Mouse (Mus musculus) embryonic fibroblast, embryonic 13.5 days (primary cell): ENCODE measurements around the gene Cnpy2. TPM values are rescaled to one million over a fixed set of nuclear protein-coding genes. Genes with fewer than 3 reads are reported as not detected.

Experiments used
- H3K27ac ChIP-seq: 2 replicates; pipeline ENCODE4 v1.5.1; 2012; ENCODE audit warnings: low read length, control low read depth, inconsistent platforms; ENCODE audit not compliant: insufficient read depth
- H3K4me1 ChIP-seq: 2 replicates; pipeline ENCODE4 v1.6.1; 2011; ENCODE audit warnings: low read length; ENCODE audit not compliant: control insufficient read depth, insufficient read depth
- H3K4me3 ChIP-seq: 2 replicates; pipeline ENCODE4 v1.5.1; 2011; ENCODE audit warnings: mild to moderate bottlenecking, control low read depth, low read length; ENCODE audit not compliant: insufficient read depth
- CTCF ChIP-seq: IDR thresholded peaks from 2 replicates; pipeline ENCODE4 v1.5.1; 2011; ENCODE audit warnings: mild to moderate bottlenecking, control low read depth, low read length, moderate library complexity, borderline replicate concordance; ENCODE audit not compliant: insufficient read depth
- POLR2A ChIP-seq: IDR thresholded peaks from 2 replicates; pipeline ENCODE4 v1.6.1; 2011; ENCODE audit warnings: low read depth, mild to moderate bottlenecking, control low read depth, low read length, moderate library complexity
- polyA plus RNA-seq: library from polyadenylated mRNA; stranded (reverse); fragments of >200 nt; gene quantifications from 2 replicates; pipeline ENCODE4 v1.2.4, GENCODE M21; 2011; ENCODE audit warnings: low read depth; ENCODE audit not compliant: missing spikeins, insufficient read length

Cnpy2 gene
- polyA plus RNA-seq, 1 experiment = 145 TPM

- Histone ChIP-seq H3K4me1 (no peaks in the 10 kb centered on the region), H3K4me3 (no peak overlapping the region), H3K27ac (no peak overlapping the region)
- TF ChIP-seq CTCF = no peak
- TF ChIP-seq POLR2A = no peak
Measured at GRCm38 (mm10) chr10:128296370-128297090, 25.7 kb upstream of the Cnpy2 start.

- H3K27ac ChIP-seq = no peak overlapping the region
- TF ChIP-seq POLR2A (no peak), CTCF (no peak)
- H3K4me3 ChIP-seq = no peak overlapping the region
- peaks cover 1% of the 10 kb centered on the region; the same call in 1 of the 2 replicates for H3K4me1 ChIP-seq
Measured at GRCm38 (mm10) chr10:128297221-128297620, 25.0 kb upstream of the Cnpy2 start.

- H3K4me1 ChIP-seq = peaks cover 3% of the 10 kb centered on the region; the same call in 1 of the 2 replicates
- no peak overlapping the region for H3K27ac ChIP-seq
- TF ChIP-seq POLR2A = no peak
- no peak for TF ChIP-seq CTCF
- no peak overlapping the region for H3K4me3 ChIP-seq
Measured at GRCm38 (mm10) chr10:128297622-128298021, 24.6 kb upstream of the Cnpy2 start.

- H3K4me1 ChIP-seq = peaks cover 3% of the 10 kb centered on the region; the same call in 1 of the 2 replicates
- TF ChIP-seq POLR2A (no peak), CTCF (no peak)
- H3K4me3 ChIP-seq = no peak overlapping the region
- no peak overlapping the region for H3K27ac ChIP-seq
Measured at GRCm38 (mm10) chr10:128298243-128298642, 24.0 kb upstream of the Cnpy2 start.

- no peak within 1 kb of the TSS for H3K4me3 ChIP-seq
- no peak within 1 kb of the TSS for H3K27ac ChIP-seq
- TF ChIP-seq POLR2A (no peak), CTCF (no peak)
- peaks cover 3% of the 10 kb centered on the region for H3K4me1 ChIP-seq
Measured at GRCm38 (mm10) chr10:128298702-128299171, 23.5 kb upstream of the Cnpy2 start, which contains the start of gene Il23a. TSS of gene Il23a (minus strand) at chr10:128298752.

GRCm38 (mm10) chr10:128302357-128302756 is 19.9 kb upstream of the Cnpy2 start:
- peak overlapping the region; percentile 71 for H3K4me3 ChIP-seq
- no peak for TF ChIP-seq CTCF
- no peak for TF ChIP-seq POLR2A
- peaks cover 6% of the 10 kb centered on the region for H3K4me1 ChIP-seq

GRCm38 (mm10) chr10:128302785-128303125 is 19.5 kb upstream of the Cnpy2 start:
- peak overlapping the region; percentile 71 for H3K4me3 ChIP-seq
- peak overlapping the region; percentile 91 for H3K27ac ChIP-seq
- TF ChIP-seq CTCF (no peak), POLR2A (no peak)
- peaks cover 6% of the 10 kb centered on the region for H3K4me1 ChIP-seq

More at GRCm38 (mm10) chr10:128302357-128302756, 19.9 kb upstream of the Cnpy2 start:
- H3K27ac ChIP-seq = peak overlapping the region; percentile 91

GRCm38 (mm10) chr10:128303126-128304021 is 18.9 kb upstream of the Cnpy2 start, which contains the start of gene Pan2:
TSS of gene Pan2 (plus strand) at chr10:128303335.
- H3K27ac ChIP-seq = peak within 1 kb of the TSS; percentile 94
- peaks cover 6% of the 10 kb centered on the region for H3K4me1 ChIP-seq
- peak within 1 kb of the TSS; percentile 71 for H3K4me3 ChIP-seq
- TF ChIP-seq POLR2A (peak; percentile 63), CTCF (no peak)

- TF ChIP-seq POLR2A (no peak), CTCF (no peak)
- H3K4me1 ChIP-seq = no peaks in the 10 kb centered on the region
- no peak overlapping the region for H3K27ac ChIP-seq
- no peak overlapping the region for H3K4me3 ChIP-seq
Measured at GRCm38 (mm10) chr10:128309654-128310053, 12.6 kb upstream of the Cnpy2 start.
